Mouse (Mus musculus) forebrain, embryonic 14.5 days (tissue): ENCODE results near the gene Hs6st3. TPM values are rescaled to one million over a fixed set of nuclear protein-coding genes. Genes with fewer than 3 reads are reported as not detected.

Source experiments
- ATAC-seq: fragments of 200-750 bp; cut with Nextera tagmentation; 2 replicates; pipeline ENCODE4 v1.8.0; 2017; ENCODE audit warnings: mild to moderate bottlenecking, moderate library complexity
- DNase-seq: peaks from one replicate; pipeline ENCODE4 v3.0.0-alpha.2; 2015; ENCODE audit warnings: low spot score
- H3K27ac ChIP-seq: fragments of 300-500 bp; sonication (generic); 2 replicates; pipeline ENCODE4 v1.5.1; 2014; ENCODE audit warnings: low read depth, mild to moderate bottlenecking, control low read depth, low read length, moderate library complexity
- H3K27me3 ChIP-seq: fragments of 300-500 bp; sonication (generic); replicated peaks from 2 replicates; pipeline ENCODE4 v1.6.1; 2014; ENCODE audit warnings: low read length, control low read depth, mixed read lengths; ENCODE audit not compliant: control insufficient read depth, insufficient read depth
- H3K36me3 ChIP-seq: fragments of 300-500 bp; sonication (generic); 2 replicates; pipeline ENCODE4 v1.6.1; 2014; ENCODE audit warnings: low read length, control low read depth; ENCODE audit not compliant: control insufficient read depth, insufficient read depth
- H3K4me1 ChIP-seq: fragments of 300-500 bp; sonication (generic); 2 replicates; pipeline ENCODE4 v1.6.1; 2014; ENCODE audit warnings: antibody characterized with exemption, low read length, control low read depth; ENCODE audit not compliant: control insufficient read depth, insufficient read depth
- H3K4me2 ChIP-seq: fragments of 300-500 bp; sonication (generic); 2 replicates; pipeline ENCODE4 v1.6.1; 2014; ENCODE audit warnings: mild to moderate bottlenecking, control low read depth, low read length
- H3K4me3 ChIP-seq: fragments of 300-500 bp; sonication (generic); 2 replicates; pipeline ENCODE4 v1.5.1; 2014; ENCODE audit warnings: low read depth, low read length, control low read depth
- H3K9ac ChIP-seq: fragments of 300-500 bp; sonication (generic); 2 replicates; pipeline ENCODE4 v1.6.1; 2014; ENCODE audit warnings: mild to moderate bottlenecking, low read length, control low read depth, moderate library complexity
- H3K9me3 ChIP-seq: fragments of 300-500 bp; sonication (generic); replicated peaks from 2 replicates; pipeline ENCODE4 v1.6.1; 2016; ENCODE audit warnings: low read length, control low read depth, mixed read lengths; ENCODE audit not compliant: control insufficient read depth
- WGBS: fragments of 180-500 bp; shearing (Covaris S2); extraction: QIAGEN DNeasy Blood & Tissue Kit; methylation state at CpG from one replicate; pipeline ENCODE4 v1.1.7; 2014; 5-methylcytosine and 5-hydroxymethylcytosine counted together
- polyA plus RNA-seq: library from polyadenylated mRNA; unstranded; fragments of >200 nt; fragmentation: Nextera tagmentation; extraction: Ambion mirVana; gene quantifications from 2 replicates; pipeline ENCODE4 v1.2.1, GENCODE M21; 2014

The Hs6st3 gene
- polyA plus RNA-seq, 1 experiment from 2014 or later: 0.50 TPM

- peak; percentile 39 for DNase-seq
- no peak overlapping the region for H3K9ac ChIP-seq
These were observed 693.2 kb downstream of the Hs6st3 start for GRCm38 (mm10) chr14:119831165-119832011.

GRCm38 (mm10) chr14:119832012-119832325 lies 693.8 kb downstream of the Hs6st3 start:
- no peak for DNase-seq
- peak overlapping the region; percentile 37; the same call in 1 of the 2 replicates for H3K4me2 ChIP-seq
- no peaks in the 10 kb centered on the region for H3K36me3 ChIP-seq
- WGBS: 68% methylated on average over 7 of the region's 7 CpGs
- H3K9me3 ChIP-seq: no peaks in the 10 kb centered on the region
- no peak overlapping the region for H3K9ac ChIP-seq
- H3K27ac ChIP-seq: no peak overlapping the region
- no peak for ATAC-seq
- peaks cover 11% of the 10 kb centered on the region for H3K4me1 ChIP-seq
- H3K4me3 ChIP-seq: no peak overlapping the region
- no peaks in the 10 kb centered on the region for H3K27me3 ChIP-seq

More at GRCm38 (mm10) chr14:119831165-119832011, 693.2 kb downstream of the Hs6st3 start:
- H3K27ac ChIP-seq: no peak overlapping the region
- H3K4me1 ChIP-seq: peaks cover 11% of the 10 kb centered on the region
- 0 out of 2 replicates have a peak overlapping the region, but pooled peaks have one; percentile 6 for H3K4me3 ChIP-seq
- no peaks in the 10 kb centered on the region for H3K36me3 ChIP-seq
- H3K9me3 ChIP-seq: no peaks in the 10 kb centered on the region
- WGBS: 41% methylated on average over 19 of the region's 19 CpGs
- no peaks in the 10 kb centered on the region for H3K27me3 ChIP-seq
- peak overlapping the region; percentile 37 for H3K4me2 ChIP-seq
- ATAC-seq: peak; percentile 80

- H3K36me3 ChIP-seq: no peaks in the 10 kb centered on the region
- no peak overlapping the region for H3K27ac ChIP-seq
- no peaks in the 10 kb centered on the region for H3K27me3 ChIP-seq
- no peak overlapping the region for H3K9ac ChIP-seq
- peaks cover 11% of the 10 kb centered on the region for H3K4me1 ChIP-seq
- no peaks in the 10 kb centered on the region for H3K9me3 ChIP-seq
- 63% methylated on average over 9 of the region's 9 CpGs for WGBS
- DNase-seq (peak; percentile 41), ATAC-seq (no peak; the same call in 1 of the 2 replicates)
- no peak overlapping the region for H3K4me3 ChIP-seq
- H3K4me2 ChIP-seq: no peak overlapping the region
These were observed 694.8 kb downstream of the Hs6st3 start for GRCm38 (mm10) chr14:119832940-119833339.

GRCm38 (mm10) chr14:119834008-119834700 lies 696.0 kb downstream of the Hs6st3 start:
- Histone ChIP-seq H3K36me3 (no peaks in the 10 kb centered on the region), H3K9me3 (no peaks in the 10 kb centered on the region), H3K27me3 (no peaks in the 10 kb centered on the region), H3K4me2 (no peak overlapping the region), H3K4me1 (peaks cover 11% of the 10 kb centered on the region), H3K4me3 (no peak overlapping the region), H3K9ac (no peak overlapping the region), H3K27ac (no peak overlapping the region)
- WGBS: 43% methylated on average over 8 of the region's 8 CpGs
- DNase-seq: peak; percentile 47
- no peak for ATAC-seq

- no peak for ATAC-seq
- Histone ChIP-seq H3K4me2 (no peak overlapping the region), H3K9me3 (no peaks in the 10 kb centered on the region), H3K36me3 (no peaks in the 10 kb centered on the region), H3K9ac (no peak overlapping the region), H3K27me3 (no peaks in the 10 kb centered on the region), H3K27ac (no peak overlapping the region), H3K4me3 (no peak overlapping the region), H3K4me1 (peaks cover 11% of the 10 kb centered on the region)
- DNase-seq: no peak
- 79% methylated on average over 3 of the region's 3 CpGs for WGBS
These were observed 697.9 kb downstream of the Hs6st3 start for GRCm38 (mm10) chr14:119836051-119836450.

- Histone ChIP-seq H3K4me2 (no peak overlapping the region), H3K4me1 (no peaks in the 10 kb centered on the region), H3K9me3 (no peaks in the 10 kb centered on the region), H3K27me3 (no peaks in the 10 kb centered on the region), H3K4me3 (no peak overlapping the region), H3K36me3 (no peaks in the 10 kb centered on the region), H3K9ac (no peak overlapping the region), H3K27ac (no peak overlapping the region)
- no peak for ATAC-seq
- DNase-seq: no peak
- WGBS: 81% methylated on average over 12 of the region's 12 CpGs
These were observed 709.4 kb downstream of the Hs6st3 start for GRCm38 (mm10) chr14:119847540-119847939.

- no peaks in the 10 kb centered on the region for H3K4me1 ChIP-seq
- no peaks in the 10 kb centered on the region for H3K9me3 ChIP-seq
- no peaks in the 10 kb centered on the region for H3K36me3 ChIP-seq
- no peak overlapping the region for H3K4me3 ChIP-seq
- ATAC-seq (no peak), DNase-seq (no peak)
- WGBS: 77% methylated on average over 4 of the region's 4 CpGs
- H3K27ac ChIP-seq: no peak overlapping the region
- H3K27me3 ChIP-seq: no peaks in the 10 kb centered on the region
- H3K9ac ChIP-seq: no peak overlapping the region
- no peak overlapping the region for H3K4me2 ChIP-seq
These were observed 710.7 kb downstream of the Hs6st3 start for GRCm38 (mm10) chr14:119848759-119849298.

GRCm38 (mm10) chr14:119849338-119849737 lies 711.2 kb downstream of the Hs6st3 start:
- Histone ChIP-seq H3K4me1 (no peaks in the 10 kb centered on the region), H3K4me3 (no peak overlapping the region), H3K36me3 (no peaks in the 10 kb centered on the region), H3K27ac (no peak overlapping the region), H3K9ac (no peak overlapping the region), H3K27me3 (no peaks in the 10 kb centered on the region), H3K9me3 (no peaks in the 10 kb centered on the region), H3K4me2 (no peak overlapping the region)
- ATAC-seq (no peak), DNase-seq (no peak)
- WGBS: 95% methylated on average over 7 of the region's 7 CpGs
